ENCODE assay signal across 18 mouse cellular contexts in genomic region chr9:45429392-45429791, GRCm38 (mm10). TPM values are rescaled to one million over a fixed set of nuclear protein-coding genes. Genes with fewer than 3 reads are reported as not detected.
A peak's percentile ranks its signal among the peaks of the same experiment; 100 is the strongest.
DNase-seq lines count a peak whose midpoint lies in the region; ATAC-seq lines count a peak whose summit lies in the region.
"Had no signal": no experiment of that assay in that cellular context is flagged by ENCODE, and none has a peak within 500 bp of the region (broad histone marks: within the 10 kb centered on the region; RNA-seq: fewer than 3 reads in every experiment).

No protein-coding gene starts in this region.

- 33% methylated on average over 5 of the region's 5 CpGs for WGBS in forebrain, embryonic 12.5 days
- 27% methylated on average over 5 of the region's 5 CpGs for WGBS in forebrain, embryonic 10.5 days
- 26% methylated on average over 5 of the region's 5 CpGs for WGBS in midbrain, embryonic 14.5 days
- WGBS in midbrain, embryonic 10.5 days: 20% methylated on average over 5 of the region's 5 CpGs
- WGBS in neural tube, embryonic 15.5 days: 35% methylated on average over 5 of the region's 5 CpGs

- H3K4me2 ChIP-seq in forebrain, embryonic 12.5 days: peak overlapping the region; percentile 70; the same call in 1 of the 2 replicates
- peak overlapping the region; percentile 79 for H3K4me2 ChIP-seq in midbrain, embryonic 14.5 days (ENCODE audit: low read length)
- peak overlapping the region; percentile 75 for H3K4me2 ChIP-seq in neural tube, embryonic 15.5 days

- H3K4me1 ChIP-seq in forebrain, embryonic 12.5 days: peaks cover 43% of the 10 kb centered on the region
- peaks cover 23% of the 10 kb centered on the region for H3K4me1 ChIP-seq in forebrain, embryonic 10.5 days
- H3K4me1 ChIP-seq in midbrain, embryonic 14.5 days (ENCODE audit: control insufficient read depth, insufficient read depth, low read length): peaks cover 17% of the 10 kb centered on the region
- peaks cover 24% of the 10 kb centered on the region for H3K4me1 ChIP-seq in midbrain, embryonic 10.5 days
- H3K4me1 ChIP-seq in neural tube, embryonic 15.5 days: peaks cover 50% of the 10 kb centered on the region

- no peaks in the 10 kb centered on the region for H3K9me3 ChIP-seq in forebrain, embryonic 12.5 days
- H3K9me3 ChIP-seq in forebrain, embryonic 10.5 days: no peaks in the 10 kb centered on the region
- H3K9me3 ChIP-seq in midbrain, embryonic 14.5 days (ENCODE audit: control insufficient read depth, low read length): no peaks in the 10 kb centered on the region
- no peaks in the 10 kb centered on the region for H3K9me3 ChIP-seq in midbrain, embryonic 10.5 days (replicated peaks)
- H3K9me3 ChIP-seq in neural tube, embryonic 15.5 days (replicated peaks): no peaks in the 10 kb centered on the region
- H3K9me3 ChIP-seq: limb, embryonic 15.5 days had no signal

- H3K9ac ChIP-seq in forebrain, embryonic 12.5 days: no peak overlapping the region
- no peak overlapping the region for H3K9ac ChIP-seq in midbrain, embryonic 14.5 days (replicated peaks; ENCODE audit: low read length)
- no peak overlapping the region for H3K9ac ChIP-seq in neural tube, embryonic 15.5 days (replicated peaks)
- H3K9ac ChIP-seq: limb, embryonic 15.5 days; liver, embryonic 14.5 days; lung, embryonic 14.5 days had no signal

- ATAC-seq in forebrain, embryonic 12.5 days (ENCODE audit: low FRiP score): no peak
- no peak for ATAC-seq in midbrain, embryonic 14.5 days (ENCODE audit: low FRiP score, low TSS enrichment)
- peak; percentile 77 for ATAC-seq in megakaryocyte progenitor cell, adult 5-6 weeks (replicated peaks; ENCODE audit: poor library complexity)
- no peak for ATAC-seq in neural tube, embryonic 15.5 days (ENCODE audit: low FRiP score)
- ATAC-seq: inflammation-experienced regulatory T-cells, adult 6 months had no signal

- no peak overlapping the region for H3K27ac ChIP-seq in forebrain, embryonic 12.5 days
- no peak overlapping the region for H3K27ac ChIP-seq in forebrain, embryonic 10.5 days
- no peak overlapping the region for H3K27ac ChIP-seq in midbrain, embryonic 14.5 days (replicated peaks; ENCODE audit: low read depth, low read length)
- no peak overlapping the region for H3K27ac ChIP-seq in midbrain, embryonic 10.5 days (replicated peaks)
- H3K27ac ChIP-seq in neural tube, embryonic 15.5 days (replicated peaks): 0 out of 2 replicates have a peak overlapping the region, but pooled peaks have one; percentile 45
- H3K27ac ChIP-seq: kidney, postnatal 0 days; limb, embryonic 15.5 days; liver, embryonic 14.5 days had no signal

- H3K36me3 ChIP-seq in forebrain, embryonic 12.5 days (replicated peaks): no peaks in the 10 kb centered on the region
- H3K36me3 ChIP-seq in forebrain, embryonic 10.5 days (replicated peaks): no peaks in the 10 kb centered on the region
- H3K36me3 ChIP-seq in midbrain, embryonic 14.5 days (ENCODE audit: control insufficient read depth, insufficient read depth, low read length): no peaks in the 10 kb centered on the region
- H3K36me3 ChIP-seq in midbrain, embryonic 10.5 days: no peaks in the 10 kb centered on the region
- H3K36me3 ChIP-seq in neural tube, embryonic 15.5 days: no peaks in the 10 kb centered on the region
- H3K36me3 ChIP-seq: limb, embryonic 15.5 days had no signal

- DNase-seq in forebrain, embryonic 10.5 days (ENCODE audit: extremely low spot score, low spot score): no peak
- no peak for DNase-seq in midbrain, embryonic 14.5 days
- DNase-seq in midbrain, embryonic 10.5 days (ENCODE audit: low spot score): no peak
- DNase-seq in retina, embryonic 14.5 days (ENCODE audit: low spot score): no peak
- DNase-seq in urinary bladder, adult 2 months (ENCODE audit: low spot score): no peak
- DNase-seq: gastrocnemius, postnatal 36 days; kidney, adult 18-20 months had no signal

- peaks cover 57% of the 10 kb centered on the region for H3K27me3 ChIP-seq in forebrain, embryonic 12.5 days
- H3K27me3 ChIP-seq in forebrain, embryonic 10.5 days (ENCODE audit: poor library complexity, severe bottlenecking): peaks cover 85% of the 10 kb centered on the region
- peaks cover 29% of the 10 kb centered on the region; the same call in 1 of the 2 replicates for H3K27me3 ChIP-seq in midbrain, embryonic 14.5 days (ENCODE audit: control insufficient read depth, insufficient read depth, low read length)
- peaks cover 81% of the 10 kb centered on the region for H3K27me3 ChIP-seq in midbrain, embryonic 10.5 days (ENCODE audit: low read depth, poor library complexity, severe bottlenecking)
- peaks cover 50% of the 10 kb centered on the region for H3K27me3 ChIP-seq in neural tube, embryonic 15.5 days (replicated peaks)

- no peak overlapping the region for H3K4me3 ChIP-seq in forebrain, embryonic 12.5 days (replicated peaks)
- no peak overlapping the region for H3K4me3 ChIP-seq in forebrain, embryonic 10.5 days
- H3K4me3 ChIP-seq in midbrain, embryonic 14.5 days (replicated peaks; ENCODE audit: low read depth, low read length): 0 out of 2 replicates have a peak overlapping the region, but pooled peaks have one; percentile 61
- no peak overlapping the region for H3K4me3 ChIP-seq in midbrain, embryonic 10.5 days
- H3K4me3 ChIP-seq in neural tube, embryonic 15.5 days (replicated peaks): peak overlapping the region; percentile 59; the same call in 1 of the 2 replicates
- H3K4me3 ChIP-seq: myocyte had no signal

RNA-seq across cellular contexts. Expression of gene Dscaml1, which starts 3.0 kb away (rescaled TPM):
- polyA plus RNA-seq in forebrain, embryonic 12.5 days (2016; fragmentation: Nextera tagmentation; extraction: Ambion mirVana): 7.0 and 8.9 TPM in 2 replicates
- polyA plus RNA-seq in forebrain, embryonic 10.5 days (2016; fragmentation: Nextera tagmentation; extraction: Ambion mirVana): 0.28 and 0.79 TPM in 2 replicates
- 12.4 and 14.8 TPM in 2 replicates for polyA plus RNA-seq in midbrain, embryonic 14.5 days (2014; fragmentation: Nextera tagmentation; extraction: Ambion mirVana)
- 0.23 and 0.66 TPM in 2 replicates for polyA plus RNA-seq in midbrain, embryonic 10.5 days (2016; fragmentation: Nextera tagmentation; extraction: Ambion mirVana)
- not detected in 2 replicates for total RNA-seq in megakaryocyte progenitor cell, adult 5-6 weeks (2015)
- total RNA-seq in megakaryocyte progenitor cell, adult 5-6 weeks (2017): not detected in 2 replicates
- 12.4 and 16.4 TPM in 2 replicates for polyA plus RNA-seq in neural tube, embryonic 15.5 days (2015; fragmentation: Nextera tagmentation; extraction: Ambion mirVana)
- polyA plus RNA-seq in urinary bladder, adult 2 months (2012; rRNA removed): 0.07 and 0.13 TPM in 2 replicates
- total RNA-seq: gastrocnemius, postnatal 36 days; heart, adult 8-10 months; heart, postnatal 25 days had no signal
- polyA plus RNA-seq: inflammation-experienced regulatory T-cells, adult 6 months; liver, embryonic 14.5 days; myocyte had no signal

RNA-seq across cellular contexts. Expression of gene Fxyd2, which starts 29.9 kb away (rescaled TPM):
- polyA plus RNA-seq in forebrain, embryonic 12.5 days (2016; fragmentation: Nextera tagmentation; extraction: Ambion mirVana): 2.0 and 2.3 TPM in 2 replicates
- 0.55 and 1.2 TPM in 2 replicates for polyA plus RNA-seq in forebrain, embryonic 10.5 days (2016; fragmentation: Nextera tagmentation; extraction: Ambion mirVana)
- 8.0 and 14.1 TPM in 2 replicates for polyA plus RNA-seq in midbrain, embryonic 14.5 days (2014; fragmentation: Nextera tagmentation; extraction: Ambion mirVana)
- 0.83 and 1.8 TPM in 2 replicates for polyA plus RNA-seq in midbrain, embryonic 10.5 days (2016; fragmentation: Nextera tagmentation; extraction: Ambion mirVana)
- total RNA-seq in megakaryocyte progenitor cell, adult 5-6 weeks (2015): 0.78 and 0.79 TPM in 2 replicates
- total RNA-seq in megakaryocyte progenitor cell, adult 5-6 weeks (2017): 2.9 TPM in 1 of 2 replicates, not detected in the other
- polyA plus RNA-seq in neural tube, embryonic 15.5 days (2015; fragmentation: Nextera tagmentation; extraction: Ambion mirVana): 9.8 and 13.6 TPM in 2 replicates
- polyA plus RNA-seq in urinary bladder, adult 2 months (2012; rRNA removed): 10.5 and 16.5 TPM in 2 replicates

RNA-seq across cellular contexts. Expression of gene Fxyd6, which starts 59.4 kb away (rescaled TPM):
- 206 TPM in 2 replicates for polyA plus RNA-seq in forebrain, embryonic 12.5 days (2016; fragmentation: Nextera tagmentation; extraction: Ambion mirVana)
- polyA plus RNA-seq in forebrain, embryonic 10.5 days (2016; fragmentation: Nextera tagmentation; extraction: Ambion mirVana): 159 and 161 TPM in 2 replicates
- 348 and 508 TPM in 2 replicates for polyA plus RNA-seq in midbrain, embryonic 14.5 days (2014; fragmentation: Nextera tagmentation; extraction: Ambion mirVana)
- 164 and 189 TPM in 2 replicates for polyA plus RNA-seq in midbrain, embryonic 10.5 days (2016; fragmentation: Nextera tagmentation; extraction: Ambion mirVana)
- total RNA-seq in megakaryocyte progenitor cell, adult 5-6 weeks (2015): not detected in 2 replicates
- 0.07 TPM in 1 of 2 replicates, not detected in the other for total RNA-seq in megakaryocyte progenitor cell, adult 5-6 weeks (2017)
- polyA plus RNA-seq in neural tube, embryonic 15.5 days (2015; fragmentation: Nextera tagmentation; extraction: Ambion mirVana): 442 and 531 TPM in 2 replicates
- polyA plus RNA-seq in urinary bladder, adult 2 months (2012; rRNA removed): 36.8 and 40.3 TPM in 2 replicates

Comparison
In these comparisons a context has a peak if more than half of its experiments do, and no peak if none do; other contexts are left out.
1. H3K4me3 ChIP-seq: peak in midbrain, embryonic 14.5 days (single experiment) and neural tube, embryonic 15.5 days (single experiment); none in forebrain, embryonic 12.5 days (single experiment), forebrain, embryonic 10.5 days (single experiment) and midbrain, embryonic 10.5 days (single experiment).
2. Peak in every context shown above with its lines, with median percentiles within 50 percentile points of each other: H3K4me2 ChIP-seq.